Mouse (Mus musculus) ES-E14 (cell line): ENCODE measurements around the gene Rbm47.

ENCODE experiments used
- CHD2 ChIP-seq: IDR thresholded peaks from 2 replicates; pipeline ENCODE4 v1.6.1; 2014; ENCODE audit warnings: mild to moderate bottlenecking, low read depth, low read length, inconsistent platforms
- HCFC1 ChIP-seq: IDR thresholded peaks from 2 replicates; pipeline ENCODE4 v1.6.1; 2012; ENCODE audit warnings: low read length, inconsistent platforms, borderline replicate concordance; ENCODE audit not compliant: insufficient read depth
- MAFK ChIP-seq: IDR thresholded peaks from 2 replicates; pipeline ENCODE4 v1.6.1; 2014; ENCODE audit warnings: mild to moderate bottlenecking, low read depth, low read length, inconsistent platforms; ENCODE audit not compliant: insufficient read depth
- ZC3H11A ChIP-seq: IDR thresholded peaks from 2 replicates; pipeline ENCODE4 v1.6.1; 2012; ENCODE audit warnings: low read depth, mild to moderate bottlenecking, inconsistent platforms, low read length, borderline replicate concordance
- ZNF384 ChIP-seq: IDR thresholded peaks from 2 replicates; pipeline ENCODE4 v1.6.1; 2012; ENCODE audit warnings: low read depth, low read length, inconsistent platforms

GRCm38 (mm10) chr5:65991191-65991590 lies 181.7 kb downstream of the Rbm47 start:
- TF ChIP-seq HCFC1 (no peak), ZC3H11A (no peak), ZNF384 (no peak), MAFK (no peak), CHD2 (no peak)
